Mouse (Mus musculus): ENCODE results near the gene Tmprss3. TPM values are rescaled to one million over a fixed set of nuclear protein-coding genes. Genes with fewer than 3 reads are reported as not detected.

Gene Tmprss3
- polyA plus RNA-seq, 1 experiment from 2014 or later, result 0.05 TPM

GRCm38 (mm10) chr17:31183180-31183974 is 15.4 kb downstream of the Tmprss3 start:
- Histone ChIP-seq H3K27ac (ENCODE audit: low read length) (peak overlapping the region; percentile 39), H3K27me3 (replicated peaks; ENCODE audit: control insufficient read depth, insufficient read depth, low read length) (no peaks in the 10 kb centered on the region), H3K9ac (ENCODE audit: low read depth, low read length) (no peak overlapping the region), H3K9me3 (ENCODE audit: control insufficient read depth, low read length) (no peaks in the 10 kb centered on the region), H3K4me2 (ENCODE audit: low read depth, low read length) (no peak overlapping the region), H3K4me1 (ENCODE audit: control insufficient read depth, insufficient read depth, low read length) (peaks cover 8% of the 10 kb centered on the region), H3K36me3 (ENCODE audit: control insufficient read depth, insufficient read depth, low read length) (no peaks in the 10 kb centered on the region), H3K4me3 (ENCODE audit: low read length) (no peak overlapping the region)
- ATAC-seq, result peak; percentile 84
- 49% methylated on average over 12 of the region's 12 CpGs for WGBS

GRCm38 (mm10) chr17:31181490-31181889 is 17.3 kb downstream of the Tmprss3 start:
- WGBS, result 82% methylated on average over 4 of the region's 4 CpGs
- no peaks in the 10 kb centered on the region for H3K27me3 ChIP-seq (replicated peaks; ENCODE audit: control insufficient read depth, insufficient read depth, low read length)
- no peaks in the 10 kb centered on the region for H3K9me3 ChIP-seq (ENCODE audit: control insufficient read depth, low read length)
- no peak for ATAC-seq
- H3K4me1 ChIP-seq (ENCODE audit: control insufficient read depth, insufficient read depth, low read length), result peaks cover 8% of the 10 kb centered on the region
- H3K27ac ChIP-seq (ENCODE audit: low read length), result no peak overlapping the region
- no peak overlapping the region for H3K9ac ChIP-seq (ENCODE audit: low read depth, low read length)
- H3K4me2 ChIP-seq (ENCODE audit: low read depth, low read length), result no peak overlapping the region
- H3K4me3 ChIP-seq (ENCODE audit: low read length), result no peak overlapping the region
- H3K36me3 ChIP-seq (ENCODE audit: control insufficient read depth, insufficient read depth, low read length), result no peaks in the 10 kb centered on the region

GRCm38 (mm10) chr17:31176321-31176720 is 22.5 kb downstream of the Tmprss3 start:
- WGBS, result 81% methylated on average over 4 of the region's 4 CpGs
- Histone ChIP-seq H3K9ac (ENCODE audit: low read depth, low read length) (no peak overlapping the region), H3K4me3 (ENCODE audit: low read length) (no peak overlapping the region), H3K27me3 (replicated peaks; ENCODE audit: control insufficient read depth, insufficient read depth, low read length) (no peaks in the 10 kb centered on the region), H3K36me3 (ENCODE audit: control insufficient read depth, insufficient read depth, low read length) (no peaks in the 10 kb centered on the region), H3K9me3 (ENCODE audit: control insufficient read depth, low read length) (no peaks in the 10 kb centered on the region), H3K4me2 (ENCODE audit: low read depth, low read length) (no peak overlapping the region), H3K27ac (ENCODE audit: low read length) (no peak overlapping the region), H3K4me1 (ENCODE audit: control insufficient read depth, insufficient read depth, low read length) (no peaks in the 10 kb centered on the region)
- no peak for ATAC-seq

- H3K4me2 ChIP-seq (ENCODE audit: low read depth, low read length), result no peak overlapping the region
- WGBS, result 69% methylated on average over 5 of the region's 5 CpGs
Observed at GRCm38 (mm10) chr17:31169796-31170195, 29.0 kb downstream of the Tmprss3 start.

DNA sequence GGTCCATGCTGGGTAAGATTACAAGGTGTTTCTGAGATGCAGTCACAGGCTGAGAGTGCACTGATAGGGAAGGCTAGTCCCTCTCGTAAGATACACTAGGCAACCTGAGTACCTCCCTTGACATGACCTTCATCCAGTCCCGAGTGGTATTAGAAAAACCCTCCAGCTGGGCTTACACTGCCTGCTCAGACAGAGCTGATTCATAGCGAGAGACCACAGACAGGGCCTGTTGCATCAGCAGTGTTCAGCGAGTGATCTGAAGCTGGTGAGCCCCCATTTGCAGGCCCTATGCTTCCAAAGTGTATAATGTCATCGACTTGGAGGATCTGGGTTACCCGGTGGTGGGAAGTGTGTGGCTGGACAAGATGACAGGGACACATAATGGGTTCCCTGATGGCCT is 33.6 kb downstream of the Tmprss3 start, which contains the start of gene Tff1:
Gene Tff1, minus strand, starts transcription at position 151 of the 400 bp plus-strand sequence.
- H3K27me3 ChIP-seq (replicated peaks; ENCODE audit: control insufficient read depth, insufficient read depth, low read length), result no peaks in the 10 kb centered on the region
- H3K9me3 ChIP-seq (ENCODE audit: control insufficient read depth, low read length), result no peaks in the 10 kb centered on the region
- no peaks in the 10 kb centered on the region for H3K36me3 ChIP-seq (ENCODE audit: control insufficient read depth, insufficient read depth, low read length)
- no peak for ATAC-seq
- no peak within 1 kb of the TSS for H3K4me3 ChIP-seq (ENCODE audit: low read length)
- no peak within 1 kb of the TSS for H3K27ac ChIP-seq (ENCODE audit: low read length)
- no peaks in the 10 kb centered on the region for H3K4me1 ChIP-seq (ENCODE audit: control insufficient read depth, insufficient read depth, low read length)
- H3K9ac ChIP-seq (ENCODE audit: low read depth, low read length), result no peak within 1 kb of the TSS
- no peak within 1 kb of the TSS for H3K4me2 ChIP-seq (ENCODE audit: low read depth, low read length)
- WGBS, result 75% methylated on average over 6 of the region's 6 CpGs

More at GRCm38 (mm10) chr17:31169796-31170195, 29.0 kb downstream of the Tmprss3 start:
- Histone ChIP-seq H3K36me3 (ENCODE audit: control insufficient read depth, insufficient read depth, low read length) (no peaks in the 10 kb centered on the region), H3K9me3 (ENCODE audit: control insufficient read depth, low read length) (no peaks in the 10 kb centered on the region), H3K4me1 (ENCODE audit: control insufficient read depth, insufficient read depth, low read length) (no peaks in the 10 kb centered on the region), H3K4me3 (ENCODE audit: low read length) (no peak overlapping the region), H3K27ac (ENCODE audit: low read length) (no peak overlapping the region), H3K9ac (ENCODE audit: low read depth, low read length) (no peak overlapping the region), H3K27me3 (replicated peaks; ENCODE audit: control insufficient read depth, insufficient read depth, low read length) (no peaks in the 10 kb centered on the region)
- ATAC-seq, result no peak

GRCm38 (mm10) chr17:31163821-31164220 is 35.0 kb downstream of the Tmprss3 start:
- no peak for ATAC-seq
- Histone ChIP-seq H3K27me3 (replicated peaks; ENCODE audit: control insufficient read depth, insufficient read depth, low read length) (no peaks in the 10 kb centered on the region), H3K9me3 (ENCODE audit: control insufficient read depth, low read length) (no peaks in the 10 kb centered on the region), H3K4me1 (ENCODE audit: control insufficient read depth, insufficient read depth, low read length) (no peaks in the 10 kb centered on the region), H3K4me2 (ENCODE audit: low read depth, low read length) (no peak overlapping the region), H3K27ac (ENCODE audit: low read length) (no peak overlapping the region), H3K9ac (ENCODE audit: low read depth, low read length) (no peak overlapping the region), H3K4me3 (ENCODE audit: low read length) (no peak overlapping the region), H3K36me3 (ENCODE audit: control insufficient read depth, insufficient read depth, low read length) (no peaks in the 10 kb centered on the region)
- WGBS, result 79% methylated on average over 2 of the region's 2 CpGs

DNA sequence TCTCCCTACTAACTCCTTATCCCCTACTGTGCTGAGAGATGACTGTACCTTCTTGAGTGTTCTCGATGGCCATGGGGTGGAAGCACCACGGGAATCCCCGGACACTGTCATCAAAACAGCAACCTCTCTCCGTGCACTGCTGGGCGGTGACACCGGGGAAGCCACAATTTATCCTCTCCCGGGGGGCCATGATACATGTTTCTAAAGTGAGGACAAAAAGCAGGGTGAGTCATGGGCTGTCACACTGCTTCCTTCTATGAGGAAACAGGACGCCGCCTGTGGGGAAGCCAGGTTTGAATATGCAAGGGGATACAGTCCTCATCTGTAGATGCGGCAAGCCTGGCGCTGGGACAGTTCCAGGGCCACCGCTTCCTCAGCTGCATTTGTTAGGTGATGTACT is 36.2 kb downstream of the Tmprss3 start:
- no peaks in the 10 kb centered on the region for H3K36me3 ChIP-seq (ENCODE audit: control insufficient read depth, insufficient read depth, low read length)
- H3K4me1 ChIP-seq (ENCODE audit: control insufficient read depth, insufficient read depth, low read length), result no peaks in the 10 kb centered on the region
- no peaks in the 10 kb centered on the region for H3K27me3 ChIP-seq (replicated peaks; ENCODE audit: control insufficient read depth, insufficient read depth, low read length)
- no peak overlapping the region for H3K27ac ChIP-seq (ENCODE audit: low read length)
- ATAC-seq, result no peak
- H3K9ac ChIP-seq (ENCODE audit: low read depth, low read length), result no peak overlapping the region
- WGBS, result 81% methylated on average over 12 of the region's 12 CpGs
- H3K4me3 ChIP-seq (ENCODE audit: low read length), result no peak overlapping the region
- no peak overlapping the region for H3K4me2 ChIP-seq (ENCODE audit: low read depth, low read length)
- H3K9me3 ChIP-seq (ENCODE audit: control insufficient read depth, low read length), result no peaks in the 10 kb centered on the region

GRCm38 (mm10) chr17:31160291-31160690 is 38.5 kb downstream of the Tmprss3 start:
- H3K9ac ChIP-seq (ENCODE audit: low read depth, low read length), result no peak overlapping the region
- no peak overlapping the region for H3K4me3 ChIP-seq (ENCODE audit: low read length)
- 84% methylated on average over 4 of the region's 4 CpGs for WGBS
- H3K27me3 ChIP-seq (replicated peaks; ENCODE audit: control insufficient read depth, insufficient read depth, low read length), result no peaks in the 10 kb centered on the region
- H3K9me3 ChIP-seq (ENCODE audit: control insufficient read depth, low read length), result no peaks in the 10 kb centered on the region
- no peak overlapping the region for H3K4me2 ChIP-seq (ENCODE audit: low read depth, low read length)
- H3K4me1 ChIP-seq (ENCODE audit: control insufficient read depth, insufficient read depth, low read length), result 0 out of 2 replicates have a peak, but pooled peaks cover 3% of the 10 kb centered on the region
- no peak for ATAC-seq
- no peak overlapping the region for H3K27ac ChIP-seq (ENCODE audit: low read length)
- H3K36me3 ChIP-seq (ENCODE audit: control insufficient read depth, insufficient read depth, low read length), result no peaks in the 10 kb centered on the region

DNA sequence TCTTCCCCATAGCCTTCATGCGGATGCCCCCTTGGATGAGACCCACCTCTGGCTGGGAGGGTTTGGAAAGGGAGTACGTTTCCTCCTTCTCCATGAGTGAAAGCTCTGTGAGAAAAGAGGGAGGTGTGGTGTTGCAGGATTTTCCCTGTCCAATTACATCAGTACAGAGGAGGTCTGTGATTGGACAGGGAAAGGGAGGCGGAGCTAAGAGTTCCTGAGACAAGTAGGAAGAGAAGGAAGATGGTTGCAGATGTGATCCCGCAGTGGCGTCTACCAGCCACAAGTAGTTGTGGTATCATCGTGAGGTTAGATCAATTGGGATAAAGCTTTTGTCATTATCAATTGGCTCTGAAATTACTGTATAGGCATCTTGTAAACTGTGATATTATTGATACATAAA is 40.9 kb downstream of the Tmprss3 start:
- Histone ChIP-seq H3K4me3 (ENCODE audit: low read length) (no peak overlapping the region), H3K4me2 (ENCODE audit: low read depth, low read length) (no peak overlapping the region), H3K27ac (ENCODE audit: low read length) (no peak overlapping the region), H3K4me1 (ENCODE audit: control insufficient read depth, insufficient read depth, low read length) (0 out of 2 replicates have a peak, but pooled peaks cover 3% of the 10 kb centered on the region), H3K9ac (ENCODE audit: low read depth, low read length) (no peak overlapping the region), H3K9me3 (ENCODE audit: control insufficient read depth, low read length) (no peaks in the 10 kb centered on the region), H3K36me3 (ENCODE audit: control insufficient read depth, insufficient read depth, low read length) (no peaks in the 10 kb centered on the region), H3K27me3 (replicated peaks; ENCODE audit: control insufficient read depth, insufficient read depth, low read length) (no peaks in the 10 kb centered on the region)
- 81% methylated on average over 6 of the region's 6 CpGs for WGBS
- ATAC-seq, result no peak
